Mouse (Mus musculus) CD4-positive, CD25-positive, alpha-beta regulatory T cell, adult 2 months (primary cell): Measurements from ENCODE around the gene Tbc1d4.
A peak's percentile ranks its signal among the peaks of the same experiment; 100 is the strongest.

ENCODE experiments used
- DNase-seq: peaks from one replicate; pipeline ENCODE4 v3.0.0-alpha.2; 2012; ENCODE audit warnings: low read depth, low spot score

The Tbc1d4 gene

GRCm38 (mm10) chr14:101503168-101503961, 105.6 kb downstream of the Tbc1d4 start:
- DNase-seq = no peak

GRCm38 (mm10) chr14:101501868-101502267, 107.1 kb downstream of the Tbc1d4 start:
- no peak for DNase-seq

DNA sequence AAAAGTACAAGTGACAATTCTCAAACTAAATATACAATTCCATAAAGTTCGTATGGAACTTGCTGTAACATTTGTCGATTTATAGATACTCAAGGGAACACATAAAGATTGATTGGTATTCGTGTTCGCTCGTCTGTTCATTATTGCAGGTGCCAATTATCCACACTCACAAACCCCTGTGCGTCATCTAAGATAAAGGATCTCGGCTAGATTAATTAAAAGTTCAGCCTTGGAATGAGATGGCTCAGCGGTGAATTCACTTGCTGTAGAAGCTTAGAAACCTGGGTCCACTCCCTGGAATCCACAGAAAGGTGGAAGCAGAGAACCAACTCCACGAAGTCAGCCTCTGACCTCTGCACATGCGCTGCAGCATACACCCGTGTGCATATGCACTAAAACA, 107.5 kb downstream of the Tbc1d4 start:
- no peak for DNase-seq

GRCm38 (mm10) chr14:101500826-101501225, 108.2 kb downstream of the Tbc1d4 start:
- no peak for DNase-seq

DNA sequence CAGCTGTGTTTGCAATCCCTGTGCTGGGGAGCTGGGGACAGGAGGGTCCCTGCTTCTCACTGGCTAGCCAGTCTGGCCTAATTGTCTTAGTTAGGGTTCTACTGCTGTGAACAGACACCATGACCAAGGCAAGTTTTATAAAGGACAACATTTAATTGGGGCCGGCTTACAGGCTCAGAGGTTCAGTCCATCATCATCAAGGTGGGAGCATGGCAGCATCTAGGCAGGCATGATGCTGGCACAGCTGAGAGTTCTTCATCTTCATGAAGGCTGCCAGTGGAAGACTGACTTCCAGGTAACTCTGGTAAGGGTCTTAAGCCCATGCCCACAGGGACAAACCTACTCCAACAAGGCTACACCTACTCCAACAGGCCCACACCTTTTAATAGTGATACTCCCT, 109.2 kb downstream of the Tbc1d4 start:
- DNase-seq = no peak

DNA sequence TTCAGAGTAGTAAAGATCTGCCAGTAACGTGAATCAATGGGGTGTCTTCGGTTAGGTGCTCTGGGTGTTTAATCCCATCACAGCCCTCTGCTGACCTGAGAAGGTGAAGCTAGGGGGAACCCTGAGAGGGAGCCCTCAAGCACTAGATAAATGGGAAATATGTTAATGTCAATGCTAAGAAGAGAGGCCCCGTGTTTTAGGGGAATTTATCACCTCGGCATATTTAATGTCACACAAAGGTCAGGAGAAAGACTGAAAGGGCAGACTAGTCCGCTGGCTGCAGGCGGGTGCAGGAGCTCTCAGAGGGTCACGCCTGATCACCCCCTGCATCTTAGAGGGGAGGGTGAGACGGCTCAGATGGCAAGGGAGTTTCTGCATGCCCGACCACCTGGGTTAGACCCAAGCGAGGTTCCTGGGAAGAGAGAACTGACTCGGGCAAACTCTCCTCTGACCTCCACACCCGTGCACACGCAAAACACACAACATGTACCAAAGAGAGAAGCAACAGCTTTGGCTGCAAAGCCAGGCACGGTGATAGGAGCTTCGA, 120.7 kb downstream of the Tbc1d4 start:
- DNase-seq = no peak

GRCm38 (mm10) chr14:101486550-101486949, 122.4 kb downstream of the Tbc1d4 start:
- peak; percentile 67 for DNase-seq

DNA sequence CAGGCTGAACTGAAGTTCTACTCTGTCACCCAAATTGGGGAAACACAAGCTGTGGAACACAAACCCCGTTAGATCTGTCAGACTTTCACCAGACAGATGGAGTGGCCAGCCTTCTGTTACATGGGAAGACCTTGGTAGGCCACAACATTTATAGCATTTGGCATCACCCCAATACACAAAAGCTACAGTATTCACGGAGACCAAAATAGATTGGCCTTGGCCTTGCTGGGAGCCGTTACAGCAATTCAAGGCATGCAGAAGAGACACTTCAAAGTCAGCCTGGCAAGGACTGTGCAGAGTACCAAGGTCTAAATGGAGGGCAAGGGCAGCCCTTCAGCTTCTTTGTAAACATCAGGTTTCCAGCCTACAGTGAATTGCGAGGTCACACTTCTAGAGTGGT, 125.8 kb downstream of the Tbc1d4 start:
- no peak for DNase-seq

DNA sequence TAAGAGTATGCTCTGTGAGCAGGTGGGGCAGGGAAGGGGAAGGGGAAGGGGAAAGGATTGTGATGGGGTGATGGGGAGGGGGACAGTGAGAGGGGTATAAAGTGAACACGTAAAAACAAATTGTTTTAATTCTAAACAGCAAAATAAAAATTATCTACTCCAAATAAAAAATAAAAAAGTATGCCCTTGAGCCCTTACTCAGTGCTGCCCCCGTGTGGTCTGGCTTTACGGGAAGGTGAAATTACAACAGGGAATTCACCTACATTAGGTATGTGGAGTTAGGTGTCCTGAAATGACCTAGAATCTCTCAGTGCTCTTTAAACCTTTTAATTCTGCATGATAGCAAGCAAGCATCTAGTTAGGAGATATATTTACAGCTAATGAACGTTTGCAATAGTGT, 126.7 kb downstream of the Tbc1d4 start:
- DNase-seq = peak; percentile 89

- no peak for DNase-seq
Measured at GRCm38 (mm10) chr14:101481165-101481564, 127.8 kb downstream of the Tbc1d4 start.

GRCm38 (mm10) chr14:101480541-101480940, 128.4 kb downstream of the Tbc1d4 start:
- peak; percentile 75 for DNase-seq

DNA sequence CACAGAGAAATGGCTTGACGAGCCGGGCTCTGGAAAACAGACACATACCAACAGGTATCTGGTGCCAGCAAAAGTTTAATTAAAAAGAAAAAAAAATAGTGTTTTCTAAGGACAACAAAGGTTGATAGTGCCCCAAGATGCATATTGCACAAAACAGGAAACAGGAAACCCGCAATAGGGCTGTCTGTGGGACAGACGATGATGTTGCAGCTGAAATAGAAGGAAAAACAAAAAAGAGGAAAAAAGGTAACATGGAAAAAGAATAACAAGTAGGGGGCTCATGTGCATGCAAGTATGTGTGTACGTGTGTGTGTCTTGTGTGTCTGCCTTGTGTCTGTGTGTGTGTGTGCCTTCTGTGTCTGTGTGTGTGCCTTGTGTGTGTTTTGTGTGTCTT, 131.2 kb downstream of the Tbc1d4 start:
- DNase-seq = peak; percentile 59

GRCm38 (mm10) chr14:101477081-101477826, 131.7 kb downstream of the Tbc1d4 start:
- peak; percentile 75 for DNase-seq

GRCm38 (mm10) chr14:101469475-101470093, 139.4 kb downstream of the Tbc1d4 start:
- DNase-seq = no peak

DNA sequence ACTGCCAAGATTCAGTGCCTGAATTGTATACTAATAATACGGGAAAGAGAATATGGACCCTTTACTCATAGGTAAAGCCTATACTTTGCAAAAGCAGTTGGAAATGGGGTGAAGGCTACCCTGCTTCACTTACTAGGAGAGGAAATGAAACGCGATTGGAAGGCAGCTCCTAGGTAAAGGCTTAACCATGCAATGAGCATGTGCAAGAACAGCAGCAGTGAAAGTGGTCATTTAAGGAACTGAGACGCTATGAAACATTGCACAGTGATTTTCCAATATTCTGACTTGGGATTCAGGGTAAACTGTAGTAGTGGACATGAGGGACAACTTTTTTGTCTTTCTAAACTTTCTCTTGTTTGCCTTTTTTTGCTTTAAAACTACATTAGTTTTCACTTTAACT, 140.8 kb downstream of the Tbc1d4 start:
- DNase-seq = no peak

GRCm38 (mm10) chr14:101467532-101467931, 141.5 kb downstream of the Tbc1d4 start:
- peak; percentile 35 for DNase-seq

GRCm38 (mm10) chr14:101466521-101466920, 142.5 kb downstream of the Tbc1d4 start:
- DNase-seq = no peak

DNA sequence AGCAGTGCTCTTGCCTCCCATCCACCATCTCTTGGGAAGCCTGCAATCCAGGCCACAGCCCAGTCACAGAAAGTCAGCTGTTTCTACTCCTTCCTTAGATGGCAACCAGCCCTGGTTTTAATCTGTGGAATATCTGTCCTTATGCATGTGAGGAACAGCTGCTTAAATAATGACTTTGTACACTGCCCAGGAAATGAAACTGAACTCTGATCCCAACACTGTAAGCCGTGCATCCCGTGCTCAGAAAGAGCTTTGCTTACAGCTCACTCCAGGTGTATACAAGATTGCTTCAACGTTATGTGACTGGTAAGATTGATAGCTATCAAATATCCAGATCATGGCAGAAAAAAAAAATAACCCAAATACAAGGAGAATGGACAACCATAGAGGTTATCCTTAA, 143.1 kb downstream of the Tbc1d4 start:
- no peak for DNase-seq

- DNase-seq = peak; percentile 81
Measured at GRCm38 (mm10) chr14:101460768-101461167, 148.2 kb downstream of the Tbc1d4 start.

GRCm38 (mm10) chr14:101452915-101453314, 156.1 kb downstream of the Tbc1d4 start:
- peak; percentile 77 for DNase-seq

DNA sequence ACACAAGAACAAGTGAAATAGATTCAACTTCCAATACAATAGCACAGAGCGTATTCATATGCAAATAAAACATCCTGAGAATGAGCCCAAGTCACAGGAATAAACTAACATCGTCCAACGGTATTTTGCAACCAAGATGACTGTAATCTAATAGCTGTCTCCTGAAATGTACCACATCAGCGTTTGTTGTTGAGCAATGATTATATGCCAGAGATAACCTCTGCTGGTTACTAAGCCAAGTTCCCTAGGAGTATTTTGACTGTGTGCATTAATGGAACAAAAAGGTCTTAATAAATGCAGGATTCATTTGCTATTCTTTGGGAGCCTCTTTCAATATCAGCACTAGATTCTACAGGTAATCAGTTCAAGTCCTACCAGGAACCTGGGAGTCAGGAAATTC, 161.1 kb downstream of the Tbc1d4 start:
- no peak for DNase-seq

GRCm38 (mm10) chr14:101445205-101445604, 163.8 kb downstream of the Tbc1d4 start:
- DNase-seq = no peak
